14 mouse cellular contexts compared by ENCODE assay signal in genomic region chr2:104860426-104860825, GRCm38 (mm10). TPM values are rescaled to one million over a fixed set of nuclear protein-coding genes. Genes with fewer than 3 reads are reported as not detected.
"Had no signal": no experiment of that assay in that cellular context is flagged by ENCODE, and none has a peak within 500 bp of the region (broad histone marks: within the 10 kb centered on the region; RNA-seq: fewer than 3 reads in every experiment).

No protein-coding gene starts in this region.

- ATAC-seq: lung, postnatal 0 days; midbrain, embryonic 15.5 days had no signal

- H3K9me3 ChIP-seq: limb, embryonic 10.5 days; liver, embryonic 15.5 days; midbrain, embryonic 15.5 days; neural tube, embryonic 12.5 days had no signal

- H3K4me3 ChIP-seq: limb, embryonic 10.5 days; liver, embryonic 15.5 days; midbrain, embryonic 15.5 days; neural tube, embryonic 12.5 days had no signal

- H3K27ac ChIP-seq: kidney, postnatal 0 days; limb, embryonic 10.5 days; liver, embryonic 15.5 days; midbrain, embryonic 15.5 days; neural tube, embryonic 12.5 days had no signal

- H3K9ac ChIP-seq: liver, embryonic 15.5 days; midbrain, embryonic 15.5 days; neural tube, embryonic 12.5 days had no signal

- H3K27me3 ChIP-seq: liver, embryonic 15.5 days; midbrain, embryonic 15.5 days; neural tube, embryonic 12.5 days had no signal

- H3K36me3 ChIP-seq: limb, embryonic 10.5 days; liver, embryonic 15.5 days; midbrain, embryonic 15.5 days; neural tube, embryonic 12.5 days had no signal

- H3K4me1 ChIP-seq: limb, embryonic 10.5 days; liver, embryonic 15.5 days; midbrain, embryonic 15.5 days; neural tube, embryonic 12.5 days had no signal

- H3K4me2 ChIP-seq: liver, embryonic 11.5 days; liver, embryonic 15.5 days; midbrain, embryonic 15.5 days; neural tube, embryonic 12.5 days had no signal

- DNase-seq: lung, adult 2 months; lung, postnatal 36 days; thymus, adult 18-20 months; thymus, postnatal 14 days had no signal

RNA-seq across cellular contexts. Expression of gene Ccdc73, which starts 7.2 kb away (rescaled TPM):
- total RNA-seq: layer of hippocampus, adult 18-20 months; left cerebral cortex, postnatal 14 days; neutrophil, adult 5-6 weeks had no signal
- polyA plus RNA-seq: lung, adult 2 months had no signal
